Mouse (Mus musculus): ENCODE data around the gene Adat3.
"Not testable (repeated sequence)": the region's sequence is repeated elsewhere in the genome, so short reads cannot be mapped to it uniquely, and the experiment has no call there.

The Adat3 gene

DNA sequence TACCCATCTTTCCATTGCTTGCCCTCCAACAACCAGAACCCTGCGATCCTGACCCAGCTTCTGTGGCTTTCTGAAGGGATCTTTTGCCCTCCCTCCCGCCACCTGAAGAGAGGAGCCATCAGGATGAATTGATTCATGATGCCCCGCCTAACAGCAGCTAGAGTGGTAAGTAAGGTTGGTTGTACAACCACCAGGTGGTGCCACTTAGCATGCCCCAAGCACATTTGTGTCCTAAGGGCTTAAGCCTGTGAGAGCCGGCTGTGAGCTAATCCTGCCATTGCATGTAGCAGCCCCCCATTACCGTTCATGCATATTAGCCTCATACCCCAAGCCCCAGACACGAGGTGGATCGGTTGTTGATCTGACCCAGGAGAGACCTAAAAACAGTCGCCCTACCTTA lies 23.8 kb upstream of the Adat3 start:
- DNase-seq: peak; percentile 71

DNA sequence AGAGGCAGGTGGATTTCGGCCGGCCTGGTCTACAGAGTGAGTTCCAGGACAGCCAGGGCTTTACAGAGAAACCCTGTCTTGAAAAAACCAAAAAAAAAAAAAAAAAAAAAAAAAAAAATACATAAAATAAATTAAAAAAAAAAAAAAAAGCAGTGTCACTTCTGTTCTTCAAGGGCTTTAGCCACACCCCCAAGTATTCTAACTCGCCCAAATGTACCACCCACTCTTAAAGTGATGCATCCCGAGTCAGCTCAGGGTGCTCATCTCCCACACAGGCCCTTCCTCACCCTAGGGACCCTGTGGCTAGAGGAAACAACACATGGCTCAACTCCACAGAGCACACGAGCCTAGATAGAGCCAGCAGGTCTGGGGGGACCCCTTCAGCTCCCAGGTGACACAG lies 19.6 kb upstream of the Adat3 start:
- no peak for DNase-seq

DNA sequence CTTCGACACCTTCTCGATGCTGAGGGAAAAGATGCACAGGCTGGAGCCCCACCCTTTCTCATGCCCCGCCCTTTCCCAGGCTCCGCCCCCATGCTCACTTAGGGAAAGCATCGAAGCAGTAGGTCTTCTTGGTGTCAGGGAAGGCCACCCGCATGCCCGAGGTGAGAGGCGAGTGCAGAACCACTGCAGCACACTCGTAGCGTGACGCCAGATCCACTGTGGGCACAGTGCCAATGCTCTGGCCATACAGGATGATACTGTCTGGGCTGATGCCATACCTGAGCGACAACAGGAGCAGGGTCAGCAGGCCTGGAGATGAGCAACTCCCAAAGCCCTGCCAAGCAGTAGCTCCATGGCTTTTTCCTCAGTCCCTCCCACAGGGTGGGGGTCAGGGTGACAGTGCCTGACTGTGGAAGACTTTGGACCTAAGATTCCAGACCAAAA lies 18.6 kb upstream of the Adat3 start:
- DNase-seq: peak; percentile 82

DNA sequence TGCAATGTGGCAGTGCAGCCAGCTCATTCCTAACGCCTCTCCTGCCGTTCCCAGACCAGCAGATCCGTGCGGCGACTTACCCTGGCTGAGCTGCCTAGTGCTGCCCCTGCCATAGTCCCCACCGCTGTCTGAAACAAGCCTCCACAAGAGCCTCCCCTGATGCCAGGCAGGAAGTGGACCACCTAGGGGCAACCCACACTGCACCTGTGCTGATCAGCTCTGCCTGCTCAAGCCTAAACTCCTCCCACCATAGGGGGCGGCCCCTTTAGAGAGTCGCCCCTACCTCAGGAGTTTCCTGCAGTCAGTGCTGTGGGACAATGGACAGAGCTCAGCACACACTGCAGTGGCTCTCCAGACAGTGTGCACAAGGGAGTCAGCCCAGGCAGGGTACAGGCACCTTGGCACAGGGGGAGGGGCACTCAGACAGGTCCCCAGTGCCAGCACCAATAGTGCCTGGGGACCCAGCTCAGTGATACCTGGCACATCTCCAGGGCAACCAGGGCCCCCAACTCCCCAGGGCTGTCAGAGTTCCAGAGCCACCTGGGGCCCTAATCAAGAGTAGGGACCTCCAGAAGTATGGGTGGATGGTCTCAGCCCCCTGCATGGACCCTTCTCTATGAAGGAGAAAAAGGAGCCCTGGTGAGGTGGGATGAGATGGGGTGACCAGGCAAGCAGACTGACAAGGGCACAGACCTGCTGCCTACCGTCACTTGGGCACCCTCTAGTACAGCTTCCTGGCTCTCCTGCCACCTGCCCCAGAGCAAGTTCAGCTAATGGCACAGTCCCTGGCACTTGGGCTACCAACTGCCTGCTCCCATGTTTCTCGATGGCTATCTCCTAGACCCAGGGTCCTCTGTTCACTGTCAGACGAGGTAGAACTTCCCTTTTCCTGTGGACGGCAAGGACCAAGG lies 17.8 kb upstream of the Adat3 start:
- no peak for DNase-seq

DNA sequence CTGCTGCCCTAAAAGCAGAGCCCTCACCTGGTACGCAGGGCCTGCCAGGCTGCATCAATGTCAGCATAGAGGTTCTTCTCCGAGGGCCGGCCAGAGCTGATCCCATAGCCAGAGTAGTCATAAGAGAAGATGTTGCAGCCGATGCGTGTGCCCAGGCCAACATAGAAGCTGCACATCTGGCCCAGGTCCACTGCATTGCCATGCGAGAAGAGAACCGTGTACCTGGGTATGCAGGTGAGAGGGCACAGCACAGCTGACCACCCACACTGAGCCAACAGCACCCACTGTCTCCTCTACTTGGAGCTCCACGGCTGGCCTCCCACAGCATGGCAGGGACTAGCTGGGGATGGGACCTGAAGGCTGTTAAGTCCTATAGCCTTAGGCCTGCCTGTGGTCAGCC lies 17.1 kb upstream of the Adat3 start:
- DNase-seq: no peak

DNA sequence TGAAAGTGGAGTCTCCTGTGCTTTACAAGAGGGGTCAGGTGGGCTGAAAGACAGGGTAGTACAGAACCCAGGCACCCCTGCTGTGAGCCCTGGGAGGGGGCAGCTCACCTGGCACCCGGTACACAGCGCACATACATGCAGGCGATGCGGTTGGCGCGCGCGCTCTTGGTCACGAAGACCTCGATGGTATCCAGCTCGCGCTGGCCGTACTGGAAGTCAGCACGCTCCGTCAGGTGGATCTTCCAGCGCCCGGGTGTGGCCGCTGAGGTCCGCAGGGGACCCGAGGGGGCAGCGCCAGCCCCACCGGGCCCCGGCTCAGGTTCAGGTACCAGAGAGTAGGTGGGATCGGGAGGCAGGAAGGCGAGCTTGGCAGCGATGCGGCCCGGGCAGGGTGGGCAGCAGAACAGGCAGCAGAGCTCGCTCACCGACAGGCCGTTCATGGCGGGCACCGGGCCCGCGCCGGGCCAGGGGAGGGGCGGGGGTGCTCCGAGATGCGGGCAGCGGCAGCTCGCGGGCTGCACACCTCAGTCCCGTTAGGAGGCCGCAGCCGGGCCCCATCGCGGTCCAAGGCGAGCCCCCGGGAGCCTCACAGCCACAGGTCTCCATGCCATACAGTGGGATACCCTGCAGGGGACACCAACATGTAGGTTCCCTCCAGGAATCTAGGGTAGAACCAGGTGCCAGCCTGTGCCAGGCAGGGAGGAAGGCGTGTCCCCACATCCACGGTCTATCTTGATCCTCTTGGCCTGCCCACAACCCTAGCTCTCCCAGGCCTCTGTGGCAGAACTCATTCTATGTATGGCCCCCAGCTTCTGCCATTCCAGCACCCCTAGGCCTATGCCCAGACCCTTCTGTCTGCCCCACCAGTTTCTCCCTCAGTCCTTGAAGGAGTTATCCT lies 16.0 kb upstream of the Adat3 start:
- DNase-seq: no peak

DNA sequence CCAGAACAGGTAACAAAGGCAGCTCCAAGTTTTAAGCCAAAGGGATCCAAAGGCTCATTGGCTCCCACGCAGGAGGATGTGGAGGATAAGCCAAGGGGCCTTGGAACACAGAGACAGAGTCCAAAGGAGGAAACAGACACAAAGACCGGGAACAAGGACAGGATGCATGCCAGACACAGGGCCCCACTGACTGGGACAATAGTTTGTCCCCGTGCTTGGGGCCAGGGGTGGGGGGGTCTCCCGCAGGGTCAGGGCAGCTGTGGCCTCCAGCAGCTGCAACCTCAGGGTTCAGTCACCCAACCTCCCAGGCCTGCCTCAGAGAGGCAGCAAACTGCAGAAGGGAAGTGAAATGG lies 15.4 kb upstream of the Adat3 start:
- peak; percentile 55 for DNase-seq

DNA sequence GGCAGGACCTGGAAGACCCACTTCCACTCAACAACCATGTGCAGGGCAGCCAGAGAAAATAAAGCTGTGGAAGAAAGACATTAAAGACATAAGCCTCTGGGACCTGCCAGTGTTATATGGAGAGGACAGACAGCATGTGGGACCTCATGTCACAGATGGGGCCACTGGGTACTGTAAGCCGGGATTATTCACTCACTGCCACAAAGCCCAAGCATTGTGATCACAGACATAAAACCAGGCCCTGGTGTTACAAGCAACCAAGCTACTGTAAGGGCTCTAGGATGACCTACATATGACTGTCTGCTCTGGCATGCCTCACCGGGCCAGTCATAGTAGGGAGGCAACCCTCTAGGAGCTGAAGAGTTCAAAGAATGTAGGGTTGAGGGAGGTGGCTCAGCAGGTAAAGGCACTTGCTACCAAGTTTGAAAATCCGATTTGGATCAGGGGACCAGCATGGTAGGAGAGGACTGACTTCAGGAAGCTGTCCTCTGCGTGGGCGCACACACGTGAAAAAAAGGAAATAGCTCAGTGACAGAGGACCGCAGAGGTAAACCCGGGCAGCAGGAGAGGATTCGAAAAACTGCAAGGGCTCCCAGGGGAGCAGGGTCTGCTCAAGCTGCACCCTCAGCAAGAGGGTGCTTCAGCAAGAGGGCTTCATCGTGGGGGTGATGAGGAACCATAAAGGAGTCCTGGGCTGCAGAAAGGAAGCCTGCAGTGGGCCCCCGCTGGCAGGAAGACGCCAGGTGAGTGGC lies 13.4 kb upstream of the Adat3 start:
- DNase-seq: no peak

DNA sequence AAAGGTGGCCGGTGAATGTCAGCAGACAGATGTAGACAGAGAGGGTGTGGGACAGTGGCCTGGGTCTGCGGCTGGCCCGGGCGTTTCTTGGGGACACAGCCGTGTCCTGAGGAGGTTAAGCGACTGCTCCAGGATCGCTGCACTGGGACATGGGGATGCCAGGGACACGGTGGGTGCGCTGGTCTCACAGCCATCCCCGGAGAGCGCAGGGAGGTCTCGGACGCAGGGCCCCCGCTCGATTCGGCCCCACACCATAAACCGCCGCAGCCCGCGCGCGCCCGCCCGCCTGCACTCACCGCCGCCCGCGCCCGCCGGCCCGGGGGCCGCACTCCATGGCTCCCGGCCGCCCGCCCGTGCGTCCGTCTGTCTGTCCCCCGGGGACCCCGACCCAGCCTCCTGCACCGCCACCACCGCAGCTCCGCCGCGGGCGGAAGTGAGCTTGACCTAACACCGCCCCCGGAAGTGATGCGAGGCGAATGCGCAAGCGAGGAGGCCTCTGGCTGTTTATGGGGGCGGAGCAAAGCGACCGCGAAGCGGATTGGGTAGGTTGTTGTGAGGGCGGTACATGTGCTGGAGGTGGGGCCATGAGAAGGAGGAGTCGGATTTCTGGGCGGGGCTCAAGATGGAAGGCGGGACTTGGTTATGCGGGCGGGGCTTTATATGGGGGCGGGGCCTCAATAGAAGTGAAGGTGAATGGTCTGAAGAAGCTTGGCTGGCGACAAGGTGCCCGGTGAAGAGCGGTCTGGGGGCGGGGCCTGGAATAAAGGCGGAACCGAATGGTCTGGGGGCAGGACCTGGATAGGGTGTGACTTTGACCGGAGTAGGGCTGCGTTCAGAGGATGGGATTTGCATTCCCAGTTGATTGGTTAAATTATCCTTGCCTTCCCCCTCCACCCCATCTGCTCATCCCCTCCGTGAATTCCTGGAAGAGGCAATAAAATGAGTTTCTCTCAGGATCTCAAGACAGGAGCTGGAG lies 12.5 kb upstream of the Adat3 start, which contains the start of gene Abhd17a:
Gene Abhd17a, minus strand, starts transcription at position 463 of the 976 bp plus-strand sequence.
- DNase-seq: peak; percentile 97

DNA sequence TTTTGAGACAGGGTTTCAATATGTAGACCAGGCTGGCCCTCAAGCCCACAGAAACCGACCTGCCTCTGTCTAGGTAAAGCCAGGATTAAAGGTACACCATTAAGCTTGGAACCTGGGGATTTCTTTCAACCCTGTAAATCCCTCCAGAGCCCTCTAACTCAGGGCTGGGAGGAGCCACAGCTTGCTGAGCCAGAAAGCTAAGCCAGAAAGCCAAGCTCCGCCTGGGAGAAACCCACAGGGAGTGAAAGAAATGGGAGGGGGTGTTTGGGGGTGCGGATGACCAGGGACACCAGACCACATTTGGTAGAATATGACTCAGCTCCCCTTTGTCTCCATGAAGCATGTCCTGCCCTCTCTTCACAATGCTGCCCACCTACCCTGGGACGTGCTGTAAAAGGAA lies 6.4 kb upstream of the Adat3 start:
- no peak for DNase-seq

DNA sequence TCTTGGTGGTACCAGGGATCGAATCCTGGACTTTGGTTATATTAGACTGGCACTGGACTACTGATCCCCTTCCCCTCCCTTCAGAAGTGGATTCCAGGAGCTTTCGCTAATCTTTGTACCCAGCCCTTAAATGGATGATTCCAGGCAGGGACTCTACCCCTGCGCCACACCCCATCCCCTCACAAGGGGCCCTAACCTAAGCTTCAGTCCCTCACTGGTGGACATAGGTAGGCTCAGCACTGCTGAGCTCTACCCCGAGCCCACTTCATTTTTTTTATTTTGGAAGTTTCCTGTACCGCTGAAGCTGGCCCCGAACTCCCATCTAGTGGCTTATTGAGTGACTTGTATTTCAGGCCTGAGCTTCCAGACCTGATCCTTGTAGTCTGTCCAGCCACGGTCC lies 684 bp downstream of the Adat3 start:
- no peak for DNase-seq

DNA sequence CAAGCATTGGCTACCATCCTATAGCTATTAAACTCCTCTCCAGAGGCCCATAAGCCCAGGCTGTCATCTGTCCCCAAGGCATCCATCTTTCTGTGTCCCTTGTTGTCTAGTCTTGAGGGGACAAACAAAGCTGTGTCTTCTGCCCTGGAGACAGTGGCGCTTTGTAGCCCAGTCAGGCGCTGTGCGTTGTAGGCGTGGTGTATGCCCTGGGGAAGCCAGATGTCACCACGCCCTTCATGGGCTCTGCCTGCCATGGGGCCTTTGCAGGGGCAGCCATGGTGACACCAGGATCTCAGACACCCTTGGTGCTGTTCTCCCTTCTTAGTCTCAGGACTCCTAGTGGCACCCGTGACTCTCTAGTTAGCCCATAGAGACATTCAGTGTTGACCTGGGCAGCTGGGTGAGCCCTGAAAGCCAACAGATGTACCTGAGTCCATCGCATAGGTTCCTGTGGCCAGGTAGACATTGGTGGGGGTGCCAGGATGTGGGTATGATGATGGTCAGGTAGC lies 1.4 kb downstream of the Adat3 start:
- DNase-seq: no peak

DNA sequence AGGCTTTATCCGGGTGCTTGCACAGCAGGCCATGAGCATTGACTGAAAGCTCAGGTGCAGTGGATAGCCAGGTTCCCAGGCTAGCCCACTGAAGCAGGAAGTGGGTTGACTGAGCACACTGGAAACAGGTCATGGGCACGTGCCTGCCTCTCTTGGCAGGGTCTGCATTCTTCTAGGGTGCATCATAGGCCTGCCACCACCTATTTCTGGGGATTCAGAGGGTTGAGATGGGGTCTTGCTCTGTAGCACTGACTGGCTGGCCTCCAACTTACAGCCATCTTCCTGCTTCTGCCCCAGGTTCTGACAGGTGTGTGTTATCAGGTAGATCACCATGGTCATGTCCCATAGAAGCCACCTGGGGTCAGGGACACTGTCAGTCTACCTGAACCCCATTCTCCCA lies 2.3 kb downstream of the Adat3 start:
- DNase-seq: no peak

DNA sequence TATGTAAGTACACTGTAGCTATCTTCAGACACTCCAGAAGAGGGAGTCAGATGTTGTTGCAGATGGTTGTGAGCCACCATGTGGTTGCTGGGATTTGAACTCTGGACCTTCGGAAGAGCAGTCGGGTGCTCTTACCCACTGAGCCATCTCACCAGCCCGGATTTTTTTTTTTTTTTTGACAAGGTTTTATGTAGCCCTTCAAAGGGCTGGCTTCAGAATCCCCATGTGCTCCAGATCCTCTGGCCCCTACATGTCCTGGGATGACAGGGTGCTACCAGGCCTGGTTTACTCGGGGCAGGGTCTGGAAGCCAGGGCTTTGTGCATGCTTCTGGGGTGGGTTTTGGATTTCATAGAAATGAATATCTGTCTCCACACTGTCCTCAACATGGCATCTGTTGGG lies 3.0 kb downstream of the Adat3 start, which contains the start of gene Gm49322:
Gene Gm49322, plus strand, starts transcription at position 301 of the 400 bp plus-strand sequence.
- DNase-seq: not testable (repeated sequence)

DNA sequence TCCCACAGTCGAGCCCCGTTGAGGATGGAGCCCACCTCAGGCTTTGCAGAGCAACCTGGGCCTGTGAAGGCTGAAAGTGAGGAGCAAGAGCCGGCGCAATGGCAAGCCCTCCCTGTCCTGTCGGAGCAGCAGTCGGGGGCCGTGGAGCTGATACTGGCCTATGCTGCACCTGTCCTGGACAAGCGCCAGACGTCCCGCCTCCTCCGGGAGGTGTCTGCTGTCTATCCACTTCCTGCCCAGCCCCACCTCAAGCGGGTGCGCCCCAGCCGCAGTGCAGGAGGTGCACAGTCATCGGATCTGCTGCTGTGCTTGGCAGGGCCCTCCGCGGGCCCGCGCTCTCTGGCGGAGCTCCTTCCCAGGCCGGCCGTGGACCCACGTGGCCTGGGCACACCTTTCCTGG lies 3.6 kb downstream of the Adat3 start:
- no peak for DNase-seq

DNA sequence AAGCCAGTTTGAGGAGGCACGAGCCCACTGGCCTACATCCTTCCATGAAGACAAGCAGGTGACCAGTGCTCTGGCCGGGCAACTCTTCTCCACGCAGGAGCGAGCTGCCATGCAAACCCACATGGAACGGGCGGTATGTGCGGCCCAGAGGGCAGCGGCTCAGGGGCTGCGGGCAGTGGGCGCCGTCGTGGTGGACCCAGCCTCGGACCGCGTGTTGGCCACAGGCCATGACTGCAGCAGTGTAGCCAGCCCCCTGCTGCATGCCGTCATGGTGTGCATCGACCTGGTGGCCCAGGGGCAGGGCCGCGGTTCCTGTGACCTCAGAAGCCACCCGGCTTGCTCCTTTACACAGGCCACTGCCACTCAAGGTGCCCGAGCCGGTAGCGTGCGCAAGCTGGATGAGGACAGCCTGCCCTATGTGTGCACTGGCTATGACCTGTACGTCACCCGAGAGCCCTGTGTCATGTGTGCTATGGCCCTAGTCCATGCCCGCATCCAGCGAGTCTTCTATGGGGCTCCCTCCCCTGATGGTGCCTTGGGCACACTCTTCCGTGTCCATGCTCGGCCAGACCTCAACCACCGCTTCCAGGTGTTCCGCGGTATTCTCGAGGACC lies 4.2 kb downstream of the Adat3 start:
- DNase-seq: no peak

DNA sequence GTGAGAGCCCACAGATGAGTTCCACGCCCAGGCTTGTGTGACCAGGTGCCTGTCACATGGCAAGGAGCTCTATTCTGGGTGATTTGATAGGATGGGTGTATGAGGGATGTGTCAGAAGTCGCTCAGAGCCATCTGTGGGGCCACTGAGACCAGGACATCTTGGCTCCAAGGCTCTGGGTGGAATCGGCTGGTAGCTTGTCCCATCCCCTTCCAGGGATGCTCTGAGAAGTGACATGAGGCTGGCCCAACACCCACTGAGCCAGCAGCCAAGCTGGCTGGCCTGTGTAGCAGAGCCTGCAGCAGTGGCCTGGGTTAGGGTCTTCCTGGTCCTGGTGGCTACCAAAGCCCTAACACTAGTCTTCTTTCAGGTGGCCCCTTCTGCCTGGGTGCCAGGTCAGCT lies 5.8 kb downstream of the Adat3 start:
- no peak for DNase-seq

DNA sequence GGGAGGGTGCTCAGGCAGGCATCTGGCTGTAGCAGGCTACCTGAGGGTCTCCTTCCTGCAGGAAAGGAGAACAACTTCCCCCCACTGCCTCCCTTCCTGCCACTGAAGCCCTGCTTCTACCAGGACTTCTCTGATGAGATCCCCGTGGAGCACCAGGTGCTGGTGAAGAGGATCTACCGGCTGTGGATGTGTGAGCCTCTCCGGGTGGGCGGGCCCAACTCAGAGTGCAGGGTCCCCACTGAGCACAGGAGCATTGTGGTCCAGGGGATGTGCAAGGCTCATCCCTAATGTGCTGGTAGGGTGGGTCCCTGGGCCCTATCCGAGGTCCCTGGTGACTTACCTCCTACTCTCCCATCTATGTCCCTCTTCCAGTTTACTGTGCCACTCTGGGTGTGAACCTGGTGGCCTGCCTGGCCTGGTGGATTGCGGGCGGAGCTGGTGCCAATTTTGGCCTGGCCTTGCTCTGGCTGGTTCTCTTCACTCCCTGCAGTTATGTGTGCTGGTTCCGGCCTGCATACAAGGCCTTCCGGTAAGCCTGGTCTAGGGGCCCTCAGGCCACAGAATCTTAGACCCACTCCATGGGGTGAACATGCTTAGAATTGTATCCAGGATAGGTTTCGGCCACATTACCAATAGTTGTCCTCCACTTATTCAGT lies 6.7 kb downstream of the Adat3 start:
- DNase-seq: no peak

DNA sequence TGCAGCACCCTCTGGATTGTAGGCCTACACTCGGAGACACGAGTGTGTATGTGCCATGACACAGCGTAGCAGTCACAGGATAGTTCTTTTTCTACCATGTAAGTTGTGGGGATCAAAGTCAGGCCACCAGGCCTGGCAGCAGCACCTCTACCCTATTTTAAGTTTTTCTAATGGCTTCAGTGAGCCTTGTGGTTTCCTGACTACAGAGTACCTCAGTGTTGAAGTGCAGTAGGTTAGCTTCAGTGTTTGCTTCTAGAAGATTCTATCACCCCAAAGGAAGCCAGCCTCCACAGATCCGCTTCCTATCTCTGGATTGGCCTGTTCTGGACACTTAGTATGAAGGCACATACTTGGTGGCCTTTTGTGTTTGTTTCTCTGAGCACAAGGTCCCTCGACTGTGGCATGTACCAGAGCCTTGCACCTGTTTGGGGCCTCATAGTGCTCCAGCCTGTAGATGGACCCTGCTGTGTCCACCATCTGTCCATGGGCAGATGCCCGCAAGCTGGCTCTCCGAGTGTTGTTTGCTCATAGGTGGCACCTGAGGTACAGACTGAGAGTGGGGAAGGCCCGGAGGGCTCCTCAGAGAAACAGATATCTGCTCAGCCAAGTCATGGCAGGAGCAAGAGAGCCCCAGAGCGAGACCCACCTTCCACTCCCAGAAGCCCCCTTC lies 7.6 kb downstream of the Adat3 start:
- no peak for DNase-seq

DNA sequence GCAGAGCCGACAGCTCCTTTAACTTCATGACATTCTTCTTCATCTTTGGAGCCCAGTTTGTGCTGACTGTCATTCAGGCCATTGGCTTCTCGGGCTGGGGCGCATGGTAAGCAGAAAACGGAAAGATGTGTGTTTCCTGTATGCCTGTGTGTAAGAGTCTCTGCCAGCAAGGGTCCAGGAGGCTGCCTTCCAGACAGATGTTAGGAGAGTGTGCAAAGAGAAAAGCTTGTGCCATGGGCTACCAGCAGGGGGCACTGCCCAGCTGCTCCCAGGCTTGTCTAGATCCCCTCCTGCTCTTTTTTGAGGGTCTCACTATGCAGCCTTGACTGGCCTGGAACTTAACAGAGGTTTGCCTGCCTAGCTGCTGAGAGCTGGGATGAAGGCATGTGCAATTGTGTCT lies 8.3 kb downstream of the Adat3 start:
- no peak for DNase-seq

Measured in kidney, adult 11 months (tissue).